Mouse (Mus musculus): ENCODE data around the gene Lrwd1. TPM values are rescaled to one million over a fixed set of nuclear protein-coding genes. Genes with fewer than 3 reads are reported as not detected.
"Not testable (repeated sequence)": the region's sequence is repeated elsewhere in the genome, so short reads cannot be mapped to it uniquely, and the experiment has no call there.

Gene Lrwd1
- total and polyA plus RNA-seq, 3 experiments, result 98.2 to 133 TPM; not detected in 1

DNA sequence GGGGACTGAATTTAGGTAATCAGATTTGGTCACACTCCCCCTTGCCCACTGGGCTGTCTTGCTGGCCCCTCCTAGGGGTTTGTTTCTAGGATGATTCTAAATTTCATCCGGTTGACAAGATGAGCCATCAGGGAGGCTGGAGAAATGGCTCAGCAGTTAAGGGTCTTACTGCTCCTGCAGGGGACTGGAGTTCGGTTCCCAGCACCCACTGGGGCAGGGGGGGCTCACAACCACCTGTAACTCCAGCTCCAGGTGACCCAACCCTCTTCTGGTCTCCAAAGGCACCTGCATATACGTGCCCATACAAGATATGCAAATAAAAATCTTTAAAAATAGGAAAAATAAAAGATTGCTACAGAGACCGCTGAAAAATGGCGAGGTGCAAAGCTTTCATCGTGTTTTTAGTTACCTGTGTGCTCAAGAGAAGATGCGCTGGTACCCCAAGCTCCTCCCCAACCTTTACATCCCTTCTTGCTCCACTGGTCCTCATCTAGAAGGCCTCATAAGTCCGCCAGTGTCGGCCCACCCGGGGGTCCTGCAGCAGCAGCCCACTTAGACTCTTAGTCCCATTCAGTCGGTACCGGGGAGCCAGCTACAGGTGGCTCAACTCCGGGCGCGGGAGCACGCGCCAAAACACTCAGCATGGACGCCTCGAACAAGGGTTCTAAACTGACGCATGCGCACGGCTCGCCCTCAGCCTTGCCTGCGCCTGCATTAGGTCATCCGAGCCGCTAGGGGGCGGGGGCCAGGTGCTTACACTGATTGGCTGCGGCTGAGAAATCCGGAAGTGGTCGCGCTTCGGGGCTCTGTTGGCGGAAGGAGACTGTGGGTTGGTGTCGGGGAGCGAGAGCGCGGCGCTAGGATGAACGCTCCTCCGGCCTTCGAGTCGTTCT lies 19.7 kb downstream of the Lrwd1 start, which contains the start of gene Polr2j:
Polr2j (plus strand) TSS at position 741 of the 893 bp plus-strand sequence.
- no peaks in the 10 kb centered on the region for H3K9me3 ChIP-seq (replicated peaks; ENCODE audit: insufficient read depth, low read length)
- H3K4me3 ChIP-seq (ENCODE audit: control insufficient read depth in 1 of 2, insufficient read depth in 1 of 2, low read depth in 2 of 2, low read length in 2 of 2), result peak within 1 kb of the TSS; percentile 77 to 84
- TF ChIP-seq SMC3 (IDR thresholded peaks at IDR 0.05; ENCODE audit: low read depth, low read length) (no peak), MYC (IDR thresholded peaks at IDR 0.05; ENCODE audit: low read depth, low read length) (peak; percentile 60; the same call in 1 of the 2 replicates), EP300 (IDR thresholded peaks at IDR 0.05; ENCODE audit: low read depth in 1 of 2, low read length in 2 of 2) (no peak), SIN3A (IDR thresholded peaks at IDR 0.05; ENCODE audit: low read length) (peak; percentile 93; the same call in 1 of the 2 replicates), MEF2A (IDR thresholded peaks at IDR 0.05; ENCODE audit: extremely low read depth, insufficient replicate concordance, low read depth, low read length, poor library complexity, severe bottlenecking) (0 out of 2 replicates have a peak, but pooled peaks have one; percentile 45), ZC3H11A (IDR thresholded peaks at IDR 0.05; ENCODE audit: low read depth, low read length) (no peak), CTCF (IDR thresholded peaks at IDR 0.05 in 2 of 3, conservative IDR thresholded peaks at IDR 0.05 in 1 of 3; ENCODE audit: control insufficient read depth in 1 of 3, insufficient read depth in 1 of 3, low read depth in 2 of 3, low read length in 3 of 3, poor library complexity in 1 of 3, severe bottlenecking in 1 of 3) (peak; percentile 79 to 98 (median 98)), RAD21 (IDR thresholded peaks at IDR 0.05; ENCODE audit: low read depth, low read length) (no peak), GABPA (IDR thresholded peaks at IDR 0.05; ENCODE audit: low read depth, low read length) (peak; percentile 92; the same call in 1 of the 2 replicates), TCF12 (IDR thresholded peaks at IDR 0.05; ENCODE audit: low read depth, low read length) (peak; percentile 79), ELF1 (IDR thresholded peaks at IDR 0.05; ENCODE audit: low read depth, low read length) (peak; percentile 97), USF1 (IDR thresholded peaks at IDR 0.05; ENCODE audit: low read depth, low read length) (peak; percentile 52), NELFE (IDR thresholded peaks at IDR 0.05; ENCODE audit: low read depth, low read length) (peak; percentile 97), ETS1 (IDR thresholded peaks at IDR 0.05; ENCODE audit: low read depth, low read length) (0 out of 2 replicates have a peak, but pooled peaks have one; percentile 46), JUND (IDR thresholded peaks at IDR 0.05; ENCODE audit: low read depth, low read length) (no peak), HCFC1 (IDR thresholded peaks at IDR 0.05; ENCODE audit: low read depth, low read length) (peak; percentile 98), MAZ (IDR thresholded peaks at IDR 0.05; ENCODE audit: low read depth, low read length) (peak; percentile 78; the same call in 1 of the 2 replicates), GATA1 (IDR thresholded peaks at IDR 0.05; ENCODE audit: low read depth, low read length) (no peak), BHLHE40 (IDR thresholded peaks at IDR 0.05; ENCODE audit: borderline replicate concordance, low read depth, low read length) (no peak), POLR2AphosphoS2 (IDR thresholded peaks at IDR 0.05; ENCODE audit: low read length) (peak; percentile 96), TBP (IDR thresholded peaks at IDR 0.05; ENCODE audit: low read depth, low read length) (peak; percentile 86), MYB (IDR thresholded peaks at IDR 0.05; ENCODE audit: low read depth, low read length) (0 out of 2 replicates have a peak, but pooled peaks have one; percentile 35), CHD2 (IDR thresholded peaks at IDR 0.05; ENCODE audit: low read length) (no peak), KAT2A (conservative IDR thresholded peaks at IDR 0.05; ENCODE audit: low read depth, low read length) (peak; percentile 78; the same call in 1 of the 2 replicates), MAX (IDR thresholded peaks at IDR 0.05; ENCODE audit: low read length) (no peak), MXI1 (IDR thresholded peaks at IDR 0.05; ENCODE audit: low read depth, low read length) (peak; percentile 84), NRF1 (IDR thresholded peaks at IDR 0.05; ENCODE audit: insufficient read depth, low read depth, low read length, poor library complexity, severe bottlenecking) (peak; percentile 99; the same call in 1 of the 2 replicates), POLR2A (IDR thresholded peaks at IDR 0.05; ENCODE audit: control insufficient read depth in 1 of 2, insufficient read depth in 1 of 2, low read depth in 1 of 2, low read length in 2 of 2, poor library complexity in 1 of 2) (peak; percentile 84 to 94), E2F4 (IDR thresholded peaks at IDR 0.05; ENCODE audit: borderline replicate concordance, low read depth, low read length) (peak; percentile 84; the same call in 1 of the 2 replicates)
- H3K9ac ChIP-seq (ENCODE audit: control insufficient read depth, low read depth, low read length, poor library complexity, severe bottlenecking), result peak within 1 kb of the TSS; percentile 94
- H3K36me3 ChIP-seq (ENCODE audit: control insufficient read depth in 1 of 2, insufficient read depth in 2 of 2, low read length in 2 of 2), result peaks cover 1 to 3% of the 10 kb centered on the region in 2 experiments; a peak in 2 of 4 replicates
- H3K79me2 ChIP-seq (ENCODE audit: control insufficient read depth, insufficient read depth, low read length, poor library complexity), result peaks cover 26% of the 10 kb centered on the region
- DNase-seq (ENCODE audit: low read depth, low spot score), result peak; percentile 99
- H3K27ac ChIP-seq (ENCODE audit: control insufficient read depth, low read depth, low read length), result peak within 1 kb of the TSS; percentile 67
- H3K4me1 ChIP-seq (ENCODE audit: control insufficient read depth in 1 of 2, insufficient read depth in 2 of 2, low read length in 2 of 2), result peaks cover 0 to 15% of the 10 kb centered on the region in 2 experiments; a peak in 2 of 4 replicates
- H3K27me3 ChIP-seq (ENCODE audit: control insufficient read depth in 1 of 2, insufficient read depth in 2 of 2, low read length in 2 of 2), result no peaks in the 10 kb centered on the region

GRCm38 (mm10) chr5:136113546-136113945 lies 22.3 kb downstream of the Lrwd1 start:
- not testable (repeated sequence) for H3K27ac ChIP-seq (ENCODE audit: control insufficient read depth, low read depth, low read length); H3K9ac ChIP-seq (ENCODE audit: control insufficient read depth, low read depth, low read length, poor library complexity, severe bottlenecking); H3K9me3 ChIP-seq (replicated peaks; ENCODE audit: insufficient read depth, low read length); H3K4me3 ChIP-seq (ENCODE audit: control insufficient read depth in 1 of 2, insufficient read depth in 1 of 2, low read depth in 2 of 2, low read length in 2 of 2); H3K27me3 ChIP-seq (ENCODE audit: control insufficient read depth in 1 of 2, insufficient read depth in 2 of 2, low read length in 2 of 2)
- peaks cover 4 to 23% of the 10 kb centered on the region in 2 experiments; a peak in 3 of 4 replicates for H3K4me1 ChIP-seq (ENCODE audit: control insufficient read depth in 1 of 2, insufficient read depth in 2 of 2, low read length in 2 of 2)
- H3K79me2 ChIP-seq (ENCODE audit: control insufficient read depth, insufficient read depth, low read length, poor library complexity), result peaks cover 20% of the 10 kb centered on the region
- DNase-seq (ENCODE audit: low read depth, low spot score), result peak; percentile 43
- H3K36me3 ChIP-seq (ENCODE audit: control insufficient read depth in 1 of 2, insufficient read depth in 2 of 2, low read length in 2 of 2), result peaks cover 0 to 10% of the 10 kb centered on the region in 2 experiments; a peak in 2 of 4 replicates
